Mouse (Mus musculus) bone marrow, adult 2 months (tissue): ENCODE results near the gene BC049762.

Experiments
- CTCF ChIP-seq: fragments of 200-500 bp; IDR thresholded peaks from 2 replicates; pipeline ENCODE4 v1.5.1; 2011; ENCODE audit warnings: low read length, control low read depth; ENCODE audit not compliant: control insufficient read depth, insufficient read depth
- POLR2A ChIP-seq: fragments of 200-500 bp; IDR thresholded peaks from 2 replicates; pipeline ENCODE4 v1.6.1; 2011; ENCODE audit warnings: low read depth, mild to moderate bottlenecking, control low read depth, low read length, borderline replicate concordance; ENCODE audit not compliant: control insufficient read depth

DNA sequence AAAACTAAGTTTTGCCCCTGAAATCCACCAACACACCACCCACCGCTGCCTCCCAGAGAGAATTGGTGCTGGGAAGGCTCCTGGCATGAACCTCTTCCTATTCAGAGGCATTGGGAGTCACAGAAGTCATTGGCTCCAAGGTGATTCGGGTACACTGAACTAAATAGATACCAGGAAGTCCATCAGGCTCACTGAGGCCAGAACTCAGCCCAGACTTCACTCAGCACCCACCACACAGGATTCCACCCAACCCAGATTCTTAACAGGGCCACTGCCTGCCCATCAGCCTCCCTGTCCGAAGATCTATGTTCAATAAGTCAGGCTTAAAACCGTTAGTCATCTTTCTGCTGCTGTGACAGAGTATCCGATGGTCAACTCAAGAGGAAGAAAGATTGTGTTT lies 51.4 kb downstream of the BC049762 start:
- no peak for TF ChIP-seq CTCF
- no peak for TF ChIP-seq POLR2A
